Mouse (Mus musculus) midbrain, embryonic 15.5 days (tissue): ENCODE results near the gene Ccn6. TPM values are rescaled to one million over a fixed set of nuclear protein-coding genes. Genes with fewer than 3 reads are reported as not detected.

Experiments
- ATAC-seq: fragments of 200-750 bp; cut with Nextera tagmentation; replicated peaks from 2 replicates; pipeline ENCODE4 v1.8.0; 2017; ENCODE audit warnings: moderate TSS enrichment
- H3K27ac ChIP-seq: fragments of 300-500 bp; sonication (generic); 2 replicates; pipeline ENCODE4 v1.5.1; 2015; ENCODE audit warnings: mild to moderate bottlenecking, inconsistent platforms
- H3K27me3 ChIP-seq: fragments of 300-500 bp; sonication (generic); replicated peaks from 2 replicates; pipeline ENCODE4 v1.6.1; 2015; ENCODE audit warnings: inconsistent platforms
- H3K36me3 ChIP-seq: fragments of 300-500 bp; sonication (generic); replicated peaks from 2 replicates; pipeline ENCODE4 v1.6.1; 2015; ENCODE audit warnings: inconsistent platforms
- H3K4me1 ChIP-seq: fragments of 300-500 bp; sonication (generic); 2 replicates; pipeline ENCODE4 v1.6.1; 2015; ENCODE audit warnings: inconsistent platforms
- H3K4me2 ChIP-seq: fragments of 300-500 bp; sonication (generic); 2 replicates; pipeline ENCODE4 v1.6.1; 2015; ENCODE audit warnings: inconsistent platforms, mild to moderate bottlenecking, moderate library complexity
- H3K4me3 ChIP-seq: fragments of 300-500 bp; sonication (generic); 2 replicates; pipeline ENCODE4 v1.5.1; 2015; ENCODE audit warnings: mild to moderate bottlenecking, inconsistent platforms
- H3K9ac ChIP-seq: fragments of 300-500 bp; sonication (generic); 2 replicates; pipeline ENCODE4 v1.6.1; 2015; ENCODE audit warnings: mild to moderate bottlenecking, inconsistent platforms
- H3K9me3 ChIP-seq: fragments of 300-500 bp; sonication (generic); 2 replicates; pipeline ENCODE4 v1.6.1; 2016; ENCODE audit warnings: inconsistent platforms
- WGBS: fragments of 180-500 bp; shearing (Covaris S2); methylation state at CpG from one replicate; pipeline ENCODE4 v1.1.7; 2015; ENCODE audit warnings: mixed read lengths; 5-methylcytosine and 5-hydroxymethylcytosine counted together
- polyA plus RNA-seq: library from polyadenylated mRNA; unstranded; fragments of >200 nt; fragmentation: Nextera tagmentation; extraction: Ambion mirVana; gene quantifications from 2 replicates; pipeline ENCODE4 v1.2.1, GENCODE M21; 2015

Gene Ccn6
- polyA plus RNA-seq, 1 experiment from 2014 or later = 0.31 TPM

GRCm38 (mm10) chr10:39156719-39157118, 6.9 kb downstream of the Ccn6 start:
- 93% methylated on average over 5 of the region's 5 CpGs for WGBS
- Histone ChIP-seq H3K4me1 (no peaks in the 10 kb centered on the region), H3K4me3 (no peak overlapping the region), H3K4me2 (no peak overlapping the region), H3K9me3 (no peaks in the 10 kb centered on the region), H3K27me3 (no peaks in the 10 kb centered on the region), H3K27ac (no peak overlapping the region), H3K9ac (no peak overlapping the region), H3K36me3 (no peaks in the 10 kb centered on the region)
- ATAC-seq = no peak

- no peaks in the 10 kb centered on the region for H3K4me1 ChIP-seq
- no peaks in the 10 kb centered on the region for H3K27me3 ChIP-seq
- H3K36me3 ChIP-seq = peaks cover 25% of the 10 kb centered on the region
- WGBS = 85% methylated on average over 12 of the region's 12 CpGs
- H3K9ac ChIP-seq = no peak overlapping the region
- no peaks in the 10 kb centered on the region for H3K9me3 ChIP-seq
- no peak overlapping the region for H3K27ac ChIP-seq
- no peak overlapping the region for H3K4me2 ChIP-seq
- no peak for ATAC-seq
- H3K4me3 ChIP-seq = no peak overlapping the region
Measured at GRCm38 (mm10) chr10:39142216-39142615, 21.4 kb downstream of the Ccn6 start.

GRCm38 (mm10) chr10:39141401-39141800, 22.2 kb downstream of the Ccn6 start:
- peaks cover 25% of the 10 kb centered on the region for H3K36me3 ChIP-seq
- no peaks in the 10 kb centered on the region for H3K4me1 ChIP-seq
- WGBS = 96% methylated on average over 2 of the region's 2 CpGs
- H3K9ac ChIP-seq = no peak overlapping the region
- H3K27ac ChIP-seq = no peak overlapping the region
- H3K9me3 ChIP-seq = no peaks in the 10 kb centered on the region
- no peak for ATAC-seq
- no peaks in the 10 kb centered on the region for H3K27me3 ChIP-seq
- H3K4me3 ChIP-seq = no peak overlapping the region
- H3K4me2 ChIP-seq = no peak overlapping the region

- Histone ChIP-seq H3K4me1 (no peaks in the 10 kb centered on the region; the same call in 1 of the 2 replicates), H3K4me3 (no peak overlapping the region), H3K36me3 (peaks cover 25% of the 10 kb centered on the region), H3K9me3 (no peaks in the 10 kb centered on the region), H3K9ac (no peak overlapping the region), H3K4me2 (no peak overlapping the region), H3K27me3 (no peaks in the 10 kb centered on the region), H3K27ac (no peak overlapping the region)
- WGBS = 86% methylated on average over 14 of the region's 14 CpGs
- no peak for ATAC-seq
Measured at GRCm38 (mm10) chr10:39140843-39141242, 22.8 kb downstream of the Ccn6 start.

GRCm38 (mm10) chr10:39138761-39139160, 24.8 kb downstream of the Ccn6 start:
- H3K27ac ChIP-seq = no peak overlapping the region
- H3K9ac ChIP-seq = no peak overlapping the region
- no peaks in the 10 kb centered on the region for H3K9me3 ChIP-seq
- no peak overlapping the region for H3K4me3 ChIP-seq
- peaks cover 6% of the 10 kb centered on the region for H3K4me1 ChIP-seq
- no peak overlapping the region for H3K4me2 ChIP-seq
- H3K36me3 ChIP-seq = peaks cover 17% of the 10 kb centered on the region
- 87% methylated on average over 6 of the region's 6 CpGs for WGBS
- no peak for ATAC-seq
- no peaks in the 10 kb centered on the region for H3K27me3 ChIP-seq

- Histone ChIP-seq H3K4me2 (no peak overlapping the region), H3K9ac (no peak overlapping the region), H3K36me3 (peaks cover 14% of the 10 kb centered on the region), H3K4me3 (no peak overlapping the region), H3K27me3 (no peaks in the 10 kb centered on the region), H3K4me1 (peaks cover 13% of the 10 kb centered on the region), H3K9me3 (no peaks in the 10 kb centered on the region), H3K27ac (no peak overlapping the region)
- no peak for ATAC-seq
- WGBS = 95% methylated on average over 3 of the region's 3 CpGs
Measured at GRCm38 (mm10) chr10:39137766-39138165, 25.8 kb downstream of the Ccn6 start.

- Histone ChIP-seq H3K36me3 (peaks cover under 1% of the 10 kb centered on the region; the same call in 1 of the 2 replicates), H3K4me1 (peaks cover 13% of the 10 kb centered on the region), H3K9ac (peak within 1 kb of the TSS; percentile 56), H3K9me3 (no peaks in the 10 kb centered on the region), H3K27ac (peak within 1 kb of the TSS; percentile 80), H3K4me2 (peak within 1 kb of the TSS; percentile 93), H3K4me3 (peak within 1 kb of the TSS; percentile 80), H3K27me3 (no peaks in the 10 kb centered on the region)
- 4% methylated on average over 47 of the region's 47 CpGs for WGBS
- ATAC-seq = peak; percentile 94
Measured at GRCm38 (mm10) chr10:39133462-39134310, 29.9 kb downstream of the Ccn6 start, which contains the start of the genes Fam229b and Tube1. TSS of gene Fam229b (minus strand) at chr10:39133914. TSS of gene Tube1 (plus strand) at chr10:39133976.

GRCm38 (mm10) chr10:39121412-39121811, 42.2 kb downstream of the Ccn6 start:
- no peak overlapping the region for H3K4me3 ChIP-seq
- 35% methylated on average over 4 of the region's 4 CpGs for WGBS
- H3K27me3 ChIP-seq = no peaks in the 10 kb centered on the region
- no peaks in the 10 kb centered on the region for H3K9me3 ChIP-seq
- H3K9ac ChIP-seq = no peak overlapping the region
- no peaks in the 10 kb centered on the region for H3K4me1 ChIP-seq
- ATAC-seq = peak; percentile 69; the same call in 1 of the 2 replicates
- H3K27ac ChIP-seq = no peak overlapping the region
- no peaks in the 10 kb centered on the region for H3K36me3 ChIP-seq
- no peak overlapping the region for H3K4me2 ChIP-seq

- Histone ChIP-seq H3K9me3 (no peaks in the 10 kb centered on the region), H3K9ac (no peak overlapping the region), H3K27me3 (no peaks in the 10 kb centered on the region), H3K4me3 (no peak overlapping the region), H3K4me1 (peaks cover 9% of the 10 kb centered on the region; the same call in 1 of the 2 replicates), H3K36me3 (no peaks in the 10 kb centered on the region), H3K4me2 (no peak overlapping the region), H3K27ac (no peak overlapping the region)
- WGBS = 47% methylated on average over 4 of the region's 4 CpGs
- ATAC-seq = peak; percentile 46; the same call in 1 of the 2 replicates
Measured at GRCm38 (mm10) chr10:39109489-39109874, 54.1 kb downstream of the Ccn6 start.

GRCm38 (mm10) chr10:39108837-39109488, 54.6 kb downstream of the Ccn6 start:
- Histone ChIP-seq H3K4me3 (no peak overlapping the region), H3K4me1 (peaks cover 9% of the 10 kb centered on the region; the same call in 1 of the 2 replicates), H3K9me3 (no peaks in the 10 kb centered on the region), H3K27ac (0 out of 2 replicates have a peak overlapping the region, but pooled peaks have one; percentile 27), H3K36me3 (no peaks in the 10 kb centered on the region), H3K27me3 (no peaks in the 10 kb centered on the region), H3K9ac (no peak overlapping the region), H3K4me2 (no peak overlapping the region)
- 64% methylated on average over 10 of the region's 10 CpGs for WGBS
- peak; percentile 34; the same call in 1 of the 2 replicates for ATAC-seq

GRCm38 (mm10) chr10:39106935-39107334, 56.7 kb downstream of the Ccn6 start:
- H3K9ac ChIP-seq = no peak overlapping the region
- 22% methylated on average over 4 of the region's 4 CpGs for WGBS
- no peak overlapping the region for H3K4me3 ChIP-seq
- no peak overlapping the region for H3K27ac ChIP-seq
- no peak for ATAC-seq
- no peaks in the 10 kb centered on the region for H3K9me3 ChIP-seq
- H3K4me2 ChIP-seq = no peak overlapping the region
- peaks cover 9% of the 10 kb centered on the region; the same call in 1 of the 2 replicates for H3K4me1 ChIP-seq
- H3K27me3 ChIP-seq = no peaks in the 10 kb centered on the region
- H3K36me3 ChIP-seq = no peaks in the 10 kb centered on the region

GRCm38 (mm10) chr10:39106413-39106812, 57.2 kb downstream of the Ccn6 start:
- Histone ChIP-seq H3K4me3 (no peak overlapping the region), H3K9me3 (no peaks in the 10 kb centered on the region), H3K4me1 (peaks cover 9% of the 10 kb centered on the region; the same call in 1 of the 2 replicates), H3K27me3 (no peaks in the 10 kb centered on the region), H3K36me3 (no peaks in the 10 kb centered on the region), H3K9ac (no peak overlapping the region), H3K27ac (no peak overlapping the region), H3K4me2 (no peak overlapping the region)
- ATAC-seq = no peak
- WGBS = 58% methylated on average over 3 of the region's 3 CpGs
